Mouse (Mus musculus) embryonic facial prominence, embryonic 13.5 days (tissue): ENCODE results near the gene Nav3. TPM values are rescaled to one million over a fixed set of nuclear protein-coding genes. Genes with fewer than 3 reads are reported as not detected.
A peak's percentile ranks its signal among the peaks of the same experiment; 100 is the strongest.

Source experiments
- ATAC-seq: fragments of 200-750 bp; cut with Nextera tagmentation; 2 replicates; pipeline ENCODE4 v1.8.0; 2017; ENCODE audit warnings: low read depth; ENCODE audit not compliant: insufficient number of reproducible peaks, insufficient read depth, low FRiP score, low TSS enrichment
- H3K27ac ChIP-seq: fragments of 300-500 bp; sonication (generic); 2 replicates; pipeline ENCODE4 v1.5.1; 2015; ENCODE audit warnings: moderate library complexity, mild to moderate bottlenecking, inconsistent platforms
- H3K27me3 ChIP-seq: fragments of 300-500 bp; sonication (generic); 2 replicates; pipeline ENCODE4 v1.6.1; 2015; ENCODE audit warnings: mild to moderate bottlenecking, inconsistent platforms
- H3K36me3 ChIP-seq: fragments of 300-500 bp; sonication (generic); 2 replicates; pipeline ENCODE4 v1.6.1; 2015; ENCODE audit warnings: mild to moderate bottlenecking, inconsistent platforms
- H3K4me1 ChIP-seq: fragments of 300-500 bp; sonication (generic); 2 replicates; pipeline ENCODE4 v1.6.1; 2015; ENCODE audit warnings: inconsistent platforms
- H3K4me2 ChIP-seq: fragments of 300-500 bp; sonication (generic); 2 replicates; pipeline ENCODE4 v1.6.1; 2015; ENCODE audit warnings: moderate library complexity, mild to moderate bottlenecking, inconsistent platforms
- H3K4me3 ChIP-seq: fragments of 300-500 bp; sonication (generic); 2 replicates; pipeline ENCODE4 v1.5.1; 2015; ENCODE audit warnings: mild to moderate bottlenecking, inconsistent platforms
- H3K9ac ChIP-seq: fragments of 300-500 bp; sonication (generic); 2 replicates; pipeline ENCODE4 v1.6.1; 2015; ENCODE audit warnings: mild to moderate bottlenecking, inconsistent platforms
- H3K9me3 ChIP-seq: fragments of 300-500 bp; sonication (generic); 2 replicates; pipeline ENCODE4 v1.6.1; 2016; ENCODE audit warnings: inconsistent platforms
- WGBS: fragments of 180-500 bp; shearing (Covaris S2); methylation state at CpG from one replicate; pipeline ENCODE4 v1.1.7; 2015; ENCODE audit warnings: mixed read lengths; 5-methylcytosine and 5-hydroxymethylcytosine counted together
- polyA plus RNA-seq: library from polyadenylated mRNA; unstranded; fragments of >200 nt; fragmentation: Nextera tagmentation; extraction: Ambion mirVana; gene quantifications from 2 replicates; pipeline ENCODE4 v1.2.1, GENCODE M21; 2015

Gene Nav3
- polyA plus RNA-seq: 3.4 and 4.1 TPM in 2 replicates

DNA sequence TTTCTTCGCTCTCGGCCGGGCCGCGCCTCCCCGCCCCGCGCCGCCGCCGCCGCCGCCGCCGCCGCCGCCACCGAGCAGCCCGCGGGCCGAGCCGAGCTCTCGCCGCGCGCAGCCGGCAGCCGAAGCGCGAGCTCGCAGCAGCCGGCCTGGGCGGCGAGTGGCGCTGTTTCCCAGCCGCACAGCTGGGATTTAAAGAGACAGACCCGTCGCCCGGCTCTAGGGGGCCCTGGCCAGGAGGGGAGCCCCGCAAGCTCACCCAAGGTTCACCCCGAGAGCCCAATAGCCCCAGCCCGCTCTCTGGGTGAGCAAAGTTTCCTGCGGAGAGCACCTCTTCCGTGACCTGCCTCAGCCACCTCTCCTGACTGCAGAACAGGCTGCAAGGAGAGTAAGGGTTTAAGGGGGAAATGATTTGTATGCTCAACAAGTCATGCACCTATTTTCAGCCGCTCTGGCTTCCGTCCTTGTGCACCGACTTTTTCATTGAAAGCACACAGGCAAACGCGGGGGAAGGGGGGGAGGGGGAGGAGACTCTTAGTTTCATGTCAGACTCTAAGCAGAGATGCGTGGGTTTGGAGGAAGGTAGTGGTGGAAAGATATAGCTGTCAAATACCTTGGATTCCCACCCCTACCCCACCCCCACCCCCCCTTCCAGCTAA lies at the start of gene Nav3:
Gene Nav3 (minus strand): TSS at position 367 of the 656 bp plus-strand sequence.
- Histone ChIP-seq H3K4me2 (peak within 1 kb of the TSS; percentile 93), H3K36me3 (no peaks in the 10 kb centered on the region), H3K27me3 (peaks cover 43% of the 10 kb centered on the region), H3K27ac (no peak within 1 kb of the TSS; the same call in none of the 2 replicates), H3K4me1 (peaks cover 6% of the 10 kb centered on the region), H3K9me3 (no peaks in the 10 kb centered on the region), H3K9ac (peak within 1 kb of the TSS; percentile 79), H3K4me3 (peak within 1 kb of the TSS; percentile 64)
- ATAC-seq: peak; percentile 81
- 1% methylated on average over 32 of the region's 50 CpGs for WGBS

DNA sequence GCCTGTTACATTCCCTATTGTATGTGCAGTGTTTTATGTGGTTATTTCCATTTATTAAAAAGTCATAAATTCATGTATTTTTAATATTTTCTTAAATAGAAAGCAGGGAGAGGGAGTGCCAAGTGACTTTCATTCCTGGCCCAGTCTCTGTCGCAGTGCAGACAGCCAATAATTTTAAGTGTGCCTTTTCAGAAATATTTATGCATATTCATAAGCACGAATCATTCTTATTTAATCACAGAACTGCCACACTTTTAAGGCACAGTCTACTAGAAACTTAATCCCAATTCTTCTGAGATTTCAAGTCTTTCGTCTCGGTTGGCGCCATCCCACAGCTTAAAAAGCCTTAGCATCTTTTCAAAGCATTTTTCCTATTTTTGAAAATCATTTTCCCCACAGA lies 29.3 kb upstream of the Nav3 start:
- Histone ChIP-seq H3K9me3 (no peaks in the 10 kb centered on the region), H3K36me3 (no peaks in the 10 kb centered on the region), H3K4me3 (no peak overlapping the region), H3K4me1 (no peaks in the 10 kb centered on the region), H3K9ac (no peak overlapping the region), H3K27ac (no peak overlapping the region), H3K27me3 (no peaks in the 10 kb centered on the region), H3K4me2 (no peak overlapping the region)
- WGBS: 78% methylated on average over 5 of the region's 5 CpGs
- no peak for ATAC-seq

DNA sequence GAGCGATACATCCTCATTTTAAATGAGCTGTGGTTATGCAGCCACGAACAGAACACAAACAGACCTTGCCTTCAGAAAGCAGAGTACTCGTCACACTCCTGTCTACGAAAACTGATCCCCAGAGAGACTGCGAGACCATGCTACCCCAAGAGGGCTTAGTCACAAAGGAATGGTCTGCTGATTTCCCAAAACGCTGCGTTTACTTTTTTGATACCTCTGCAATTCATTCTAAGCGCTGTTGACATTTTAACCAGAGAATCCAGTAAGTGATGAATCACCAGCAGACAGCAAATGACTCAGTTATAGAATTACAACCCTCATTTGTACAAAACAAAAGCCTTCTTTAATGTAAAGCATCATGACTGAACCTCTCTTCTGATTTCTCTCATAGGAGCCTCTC lies 28.8 kb upstream of the Nav3 start:
- H3K36me3 ChIP-seq: no peaks in the 10 kb centered on the region
- ATAC-seq: no peak
- H3K27me3 ChIP-seq: no peaks in the 10 kb centered on the region
- H3K9ac ChIP-seq: no peak overlapping the region
- H3K27ac ChIP-seq: no peak overlapping the region
- WGBS: 50% methylated on average over 8 of the region's 8 CpGs
- no peak overlapping the region for H3K4me2 ChIP-seq
- H3K4me1 ChIP-seq: no peaks in the 10 kb centered on the region
- H3K9me3 ChIP-seq: no peaks in the 10 kb centered on the region
- H3K4me3 ChIP-seq: no peak overlapping the region

DNA sequence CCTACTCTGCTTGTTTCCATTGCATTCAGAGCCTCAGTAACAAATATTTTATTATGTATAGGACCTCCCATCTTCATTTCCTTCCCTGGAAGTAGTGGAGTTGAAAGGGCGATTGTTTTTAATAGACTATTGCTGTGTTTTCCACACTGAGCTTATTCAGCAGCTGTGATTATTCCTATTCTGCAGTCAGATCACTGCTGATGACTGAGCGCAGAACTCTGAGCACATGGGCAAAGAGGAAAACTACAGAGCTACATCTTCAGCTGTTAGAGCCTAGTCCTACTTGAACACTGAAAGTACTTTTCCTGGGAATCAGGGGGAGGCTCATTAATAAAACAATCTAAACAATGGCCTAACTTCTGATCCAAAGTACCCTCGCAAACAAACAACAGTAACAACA lies 23.2 kb upstream of the Nav3 start:
- Histone ChIP-seq H3K36me3 (no peaks in the 10 kb centered on the region), H3K27me3 (no peaks in the 10 kb centered on the region), H3K4me1 (no peaks in the 10 kb centered on the region), H3K4me2 (no peak overlapping the region), H3K27ac (no peak overlapping the region), H3K9ac (no peak overlapping the region), H3K4me3 (no peak overlapping the region), H3K9me3 (no peaks in the 10 kb centered on the region)
- no peak for ATAC-seq
- 87% methylated on average over 3 of the region's 3 CpGs for WGBS

DNA sequence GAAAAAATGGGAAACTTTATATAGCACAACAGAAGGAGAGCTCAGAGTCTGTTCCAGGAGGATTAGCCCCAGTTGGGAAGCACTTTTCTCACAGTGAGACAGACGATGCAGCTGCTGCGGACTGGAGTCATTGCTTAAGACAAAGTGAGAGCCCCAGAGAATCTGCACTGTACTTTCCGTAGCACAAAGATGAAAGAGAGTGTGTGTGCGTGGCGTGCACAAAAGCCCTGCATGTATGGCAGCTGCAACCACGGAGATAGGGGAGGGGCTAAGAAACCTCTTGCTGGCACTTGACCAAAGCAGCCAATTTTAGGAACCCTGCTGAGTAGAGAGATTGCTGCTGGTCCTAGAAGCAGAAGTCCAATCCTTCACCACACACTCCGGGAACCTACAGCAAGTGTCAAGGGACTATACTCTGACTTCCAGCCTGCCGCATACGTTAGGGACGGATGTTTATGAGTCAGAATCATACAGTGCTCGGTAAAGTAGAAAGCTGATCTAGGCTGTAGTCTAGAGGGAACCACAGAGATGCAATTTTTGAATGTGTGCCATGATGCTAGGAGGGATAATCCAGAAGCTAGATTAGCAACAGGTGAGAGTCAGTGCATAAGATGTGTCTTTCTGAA lies 21.8 kb upstream of the Nav3 start:
- no peak for ATAC-seq

DNA sequence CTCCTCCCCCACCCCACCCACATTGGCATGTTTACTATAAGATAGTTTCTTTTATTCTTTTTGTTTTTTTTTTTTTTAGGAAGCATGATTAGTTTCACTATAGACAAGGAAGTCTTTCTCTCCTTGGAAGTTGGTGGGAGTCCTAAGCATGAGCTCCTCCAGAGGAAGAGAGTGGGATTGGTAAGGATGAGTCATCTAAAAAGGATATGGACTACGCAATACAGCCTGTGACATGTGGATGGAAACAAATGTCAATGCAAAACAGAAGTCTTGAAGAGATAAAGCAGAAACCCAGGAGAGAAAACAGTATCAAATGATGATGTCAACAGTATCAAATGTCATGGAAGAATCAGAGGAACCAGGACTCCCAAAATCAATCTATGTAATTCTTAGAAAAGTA lies 18.1 kb upstream of the Nav3 start:
- no peak for ATAC-seq
- no peak overlapping the region for H3K27ac ChIP-seq
- no peaks in the 10 kb centered on the region for H3K36me3 ChIP-seq
- no peaks in the 10 kb centered on the region for H3K9me3 ChIP-seq
- no peak overlapping the region for H3K4me2 ChIP-seq
- no peak overlapping the region for H3K4me3 ChIP-seq
- H3K27me3 ChIP-seq: no peaks in the 10 kb centered on the region
- H3K4me1 ChIP-seq: no peaks in the 10 kb centered on the region
- no peak overlapping the region for H3K9ac ChIP-seq
- WGBS: 82% methylated on average over 1 of the region's 1 CpGs

More for the DNA sequence above, 21.8 kb upstream of the Nav3 start:
- H3K27ac ChIP-seq: no peak overlapping the region
- no peak overlapping the region for H3K4me3 ChIP-seq
- no peaks in the 10 kb centered on the region for H3K4me1 ChIP-seq
- no peak overlapping the region for H3K9ac ChIP-seq
- H3K9me3 ChIP-seq: no peaks in the 10 kb centered on the region
- H3K36me3 ChIP-seq: no peaks in the 10 kb centered on the region
- H3K27me3 ChIP-seq: no peaks in the 10 kb centered on the region
- WGBS: 48% methylated on average over 11 of the region's 11 CpGs
- H3K4me2 ChIP-seq: 0 out of 2 replicates have a peak overlapping the region, but pooled peaks have one; percentile 21

DNA sequence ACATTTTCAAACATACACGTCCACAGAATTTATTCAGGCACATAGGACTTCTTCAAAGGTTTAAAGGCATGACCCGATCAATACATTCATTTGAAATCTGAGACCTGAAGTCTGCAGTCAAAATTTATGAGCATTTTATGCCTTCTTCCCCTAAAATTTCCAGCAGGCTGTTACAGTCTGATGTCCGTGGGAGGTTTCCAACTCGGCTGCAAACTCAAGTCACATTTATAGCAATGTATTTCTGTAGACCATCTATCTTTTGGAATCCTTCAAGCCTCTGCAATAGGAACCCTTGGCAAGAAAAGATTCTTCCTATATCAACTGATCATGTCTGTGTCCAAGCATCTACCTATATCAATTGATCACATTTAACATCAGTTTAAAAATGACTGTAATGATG lies 13.4 kb upstream of the Nav3 start:
- Histone ChIP-seq H3K9me3 (no peaks in the 10 kb centered on the region), H3K4me1 (no peaks in the 10 kb centered on the region), H3K4me2 (no peak overlapping the region), H3K27me3 (no peaks in the 10 kb centered on the region), H3K4me3 (no peak overlapping the region), H3K9ac (no peak overlapping the region), H3K36me3 (no peaks in the 10 kb centered on the region), H3K27ac (no peak overlapping the region)
- no peak for ATAC-seq
- 80% methylated on average over 4 of the region's 4 CpGs for WGBS

DNA sequence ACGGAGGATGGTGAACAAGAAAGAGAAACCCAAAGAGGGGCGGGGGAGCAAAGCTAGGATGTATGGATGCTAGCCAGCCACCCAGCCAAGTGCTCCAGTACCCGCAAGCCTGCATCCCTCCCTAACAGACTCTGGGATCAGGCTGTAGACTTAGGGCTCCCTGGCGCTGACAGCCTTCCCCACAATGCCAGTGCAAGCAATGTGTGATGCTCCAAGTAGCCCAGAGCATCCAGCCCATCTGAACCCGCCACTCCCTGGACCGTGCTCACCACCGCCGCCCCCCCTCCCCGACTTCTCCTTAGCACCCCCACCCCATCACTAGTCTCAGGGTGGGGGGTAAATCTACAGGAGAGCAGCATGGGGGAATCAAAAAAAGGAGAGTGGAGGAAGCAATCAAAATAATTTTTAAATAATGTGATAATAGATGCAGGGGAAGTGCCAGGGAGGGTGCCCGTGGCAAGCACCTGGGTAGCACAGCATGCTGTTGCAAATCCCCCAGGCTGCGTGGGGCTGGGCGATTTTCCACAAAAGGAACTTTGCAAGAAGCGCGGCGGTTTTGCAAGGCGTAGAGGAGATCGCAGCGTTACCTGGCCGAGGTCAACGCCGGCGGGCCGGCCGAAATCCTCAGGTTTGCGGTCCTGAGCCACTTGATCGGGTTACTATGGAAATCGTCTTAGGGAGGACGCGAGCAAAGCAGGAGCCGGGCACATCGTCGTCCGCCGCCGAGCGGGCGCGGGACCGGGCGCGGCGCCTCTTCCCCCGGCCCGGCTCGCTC lies 754 bp downstream of the Nav3 start:
- H3K4me1 ChIP-seq: peaks cover 6% of the 10 kb centered on the region
- no peak overlapping the region; the same call in 1 of the 2 replicates for H3K27ac ChIP-seq
- peak overlapping the region; percentile 93 for H3K4me2 ChIP-seq
- H3K36me3 ChIP-seq: no peaks in the 10 kb centered on the region
- H3K27me3 ChIP-seq: peaks cover 43% of the 10 kb centered on the region
- under 1% methylated on average over 38 of the region's 45 CpGs for WGBS
- H3K9ac ChIP-seq: peak overlapping the region; percentile 79
- peak overlapping the region; percentile 64 for H3K4me3 ChIP-seq
- ATAC-seq: peak; percentile 48
- no peaks in the 10 kb centered on the region for H3K9me3 ChIP-seq

DNA sequence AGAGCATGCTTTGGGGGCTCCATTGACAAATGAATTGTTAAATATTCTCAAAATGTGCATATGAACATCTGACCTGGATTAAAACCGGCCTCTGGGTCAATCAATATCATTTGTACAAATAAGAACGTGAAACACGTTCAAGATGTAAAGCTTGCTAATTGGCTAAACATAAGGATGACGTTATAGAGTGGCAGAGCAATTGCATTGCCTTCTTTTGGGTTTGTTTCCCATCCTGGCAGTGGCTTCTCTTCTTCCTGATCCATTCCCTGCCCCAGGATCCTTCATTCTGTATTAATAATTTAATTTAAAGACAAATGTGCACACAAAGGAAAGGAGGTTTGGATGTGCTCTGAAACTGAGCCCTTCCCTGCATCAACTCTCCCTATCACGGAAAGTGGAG lies 2.4 kb downstream of the Nav3 start:
- no peaks in the 10 kb centered on the region for H3K36me3 ChIP-seq
- no peaks in the 10 kb centered on the region for H3K9me3 ChIP-seq
- H3K4me3 ChIP-seq: no peak overlapping the region
- H3K4me1 ChIP-seq: peaks cover 6% of the 10 kb centered on the region
- H3K4me2 ChIP-seq: no peak overlapping the region
- ATAC-seq: no peak
- peaks cover 43% of the 10 kb centered on the region for H3K27me3 ChIP-seq
- no peak overlapping the region for H3K9ac ChIP-seq
- 22% methylated on average over 5 of the region's 5 CpGs for WGBS
- no peak overlapping the region for H3K27ac ChIP-seq

DNA sequence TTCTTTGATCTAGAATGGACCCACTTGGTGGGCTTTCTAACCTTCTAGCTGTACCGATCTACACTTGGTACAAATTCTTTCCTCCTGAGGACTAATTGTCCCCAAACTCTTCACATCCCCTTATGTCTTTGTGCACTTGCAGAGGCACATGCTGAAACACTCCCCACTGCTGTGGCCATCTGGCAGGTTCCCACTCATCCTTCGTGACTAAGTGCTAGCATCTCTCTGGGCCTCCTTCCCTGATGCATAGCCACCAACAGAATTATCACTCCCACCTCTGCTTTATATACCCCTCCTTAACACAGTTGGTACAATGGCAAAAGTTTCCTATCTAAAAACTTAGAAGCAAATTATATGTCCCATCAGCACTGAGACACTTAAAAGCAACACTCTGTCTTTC lies 15.6 kb downstream of the Nav3 start:
- ATAC-seq: no peak
- no peak overlapping the region for H3K9ac ChIP-seq
- WGBS: 75% methylated on average over 2 of the region's 2 CpGs
- no peaks in the 10 kb centered on the region for H3K27me3 ChIP-seq
- no peak overlapping the region for H3K27ac ChIP-seq
- no peaks in the 10 kb centered on the region for H3K36me3 ChIP-seq
- H3K4me3 ChIP-seq: no peak overlapping the region
- H3K4me2 ChIP-seq: no peak overlapping the region
- no peaks in the 10 kb centered on the region for H3K4me1 ChIP-seq
- no peaks in the 10 kb centered on the region for H3K9me3 ChIP-seq

DNA sequence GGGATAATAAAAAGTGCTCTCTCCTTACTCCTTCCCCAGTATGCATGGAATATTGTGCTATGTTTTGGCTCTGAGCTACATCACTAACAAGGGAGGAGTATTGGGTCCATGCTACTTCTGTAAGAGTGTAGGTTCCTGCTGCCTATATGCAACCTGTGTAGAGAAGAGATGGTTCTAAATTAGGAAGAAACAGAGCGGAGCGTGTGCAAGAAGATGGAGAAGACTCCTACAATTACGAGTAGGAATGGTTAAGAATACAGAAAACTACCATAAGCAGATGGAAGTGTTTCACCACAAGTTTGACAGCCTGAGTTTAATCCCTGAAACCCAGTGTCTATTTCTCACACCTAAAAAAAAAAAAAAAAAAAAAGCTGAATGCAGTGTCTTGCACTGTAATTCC lies 24.9 kb downstream of the Nav3 start:
- Histone ChIP-seq H3K36me3 (no peaks in the 10 kb centered on the region), H3K27me3 (no peaks in the 10 kb centered on the region), H3K9me3 (no peaks in the 10 kb centered on the region), H3K9ac (no peak overlapping the region), H3K4me2 (no peak overlapping the region), H3K27ac (no peak overlapping the region), H3K4me1 (peaks cover 6% of the 10 kb centered on the region), H3K4me3 (no peak overlapping the region)
- ATAC-seq: no peak
- WGBS: 93% methylated on average over 3 of the region's 3 CpGs

DNA sequence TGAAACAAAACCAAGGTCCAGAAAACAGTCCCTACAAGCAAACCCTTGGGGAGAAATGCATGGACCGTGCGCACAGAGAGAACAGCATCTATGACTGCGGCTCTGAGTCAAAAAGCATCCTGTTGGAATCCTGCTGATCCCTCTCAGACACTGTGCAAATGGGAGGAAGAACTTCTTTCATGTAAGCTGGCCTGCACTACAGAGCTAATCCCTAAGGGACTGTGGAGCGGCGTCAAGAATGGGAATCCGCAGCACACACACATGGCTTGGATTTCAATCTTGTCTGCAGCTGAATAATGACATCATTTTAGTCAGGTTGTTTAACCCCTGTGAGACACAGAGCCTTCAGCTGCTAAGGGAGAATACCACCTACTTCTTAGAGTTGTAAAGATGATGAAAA lies 26.4 kb downstream of the Nav3 start:
- Histone ChIP-seq H3K27ac (no peak overlapping the region), H3K4me1 (peaks cover 6% of the 10 kb centered on the region), H3K4me3 (no peak overlapping the region), H3K27me3 (no peaks in the 10 kb centered on the region), H3K36me3 (no peaks in the 10 kb centered on the region), H3K4me2 (no peak overlapping the region), H3K9me3 (no peaks in the 10 kb centered on the region), H3K9ac (no peak overlapping the region)
- WGBS: 26% methylated on average over 6 of the region's 6 CpGs
- no peak for ATAC-seq
